Mouse (Mus musculus): ENCODE results near the gene Lcn6. TPM values are rescaled to one million over a fixed set of nuclear protein-coding genes. Genes with fewer than 3 reads are reported as not detected.

Lcn6 gene
- total RNA-seq (2021): not detected

DNA sequence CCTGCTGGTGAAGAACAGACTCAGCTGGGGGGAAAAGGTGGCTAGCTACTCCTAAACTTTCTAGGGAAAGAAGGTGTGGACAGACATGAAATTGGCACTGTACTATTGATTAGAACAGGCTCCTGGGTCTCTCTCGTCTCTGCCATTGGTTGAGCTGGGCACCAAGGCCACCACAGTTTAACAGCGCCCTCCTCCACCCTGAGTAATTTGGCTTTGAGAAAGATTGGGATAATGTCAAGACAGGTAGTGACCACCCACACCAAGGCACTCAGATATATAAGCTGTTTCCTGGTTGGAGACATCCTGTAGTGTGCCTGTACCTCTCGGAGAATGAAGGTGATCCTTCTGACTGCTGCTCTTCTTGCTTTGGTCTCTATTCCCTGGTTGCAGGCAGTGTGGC lies at the start of gene Lcn6:
TSS of gene Lcn6 (plus strand) at position 301 of the 400 bp plus-strand sequence.
- no peak for DNase-seq
- intact Hi-C loops (cut with DNase I): no loop called here

DNA sequence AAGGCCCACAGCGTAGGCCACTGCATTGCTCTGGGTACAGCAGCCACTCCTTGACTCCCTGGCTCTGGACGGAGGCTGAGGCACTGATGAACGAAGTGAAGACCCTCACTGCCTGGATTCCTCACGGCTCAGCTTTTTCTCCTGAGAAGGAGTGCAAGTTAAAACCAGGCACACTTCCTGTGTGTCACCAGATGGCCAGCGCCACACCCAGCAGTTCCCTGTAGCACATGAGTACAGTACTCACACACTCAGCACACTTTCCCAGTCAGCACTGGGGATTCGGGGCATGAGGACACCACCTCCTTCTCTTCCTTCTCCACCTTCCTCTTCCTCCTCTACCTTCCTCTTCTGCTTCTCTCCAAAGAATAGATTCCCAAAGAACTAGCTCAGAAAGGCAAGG lies 48.8 kb upstream of the Lcn6 start, which contains the start of gene Fcna:
TSS of gene Fcna (minus strand) at position 220 of the 400 bp plus-strand sequence.
- DNase-seq: no peak
- intact Hi-C loops (cut with DNase I): no loop called here

- no peak for DNase-seq
- intact Hi-C loops (cut with DNase I): no loop called here
Measured at GRCm38 (mm10) chr2:25628738-25629137, 47.8 kb upstream of the Lcn6 start.

GRCm38 (mm10) chr2:25633616-25634015 lies 43.0 kb upstream of the Lcn6 start:
- no peak for DNase-seq
- intact Hi-C loops (cut with DNase I): no loop called here

GRCm38 (mm10) chr2:25634046-25634445 lies 42.5 kb upstream of the Lcn6 start:
- intact Hi-C loops (cut with DNase I): no loop called here
- no peak for DNase-seq

- intact Hi-C loops (cut with DNase I): no loop called here
- DNase-seq: peak; percentile 35 to 71
Measured at GRCm38 (mm10) chr2:25639890-25640289, 36.7 kb upstream of the Lcn6 start.

- intact Hi-C loops (cut with DNase I): no loop called here
- DNase-seq: no peak
Measured at GRCm38 (mm10) chr2:25652902-25653301, 23.7 kb upstream of the Lcn6 start, which contains the start of gene Lcn8. Lcn8 (plus strand) TSS chr2:25653120.

- intact Hi-C loops (cut with DNase I): no loop called here
- DNase-seq: no peak
Measured at GRCm38 (mm10) chr2:25654502-25654901, 22.1 kb upstream of the Lcn6 start.

DNA sequence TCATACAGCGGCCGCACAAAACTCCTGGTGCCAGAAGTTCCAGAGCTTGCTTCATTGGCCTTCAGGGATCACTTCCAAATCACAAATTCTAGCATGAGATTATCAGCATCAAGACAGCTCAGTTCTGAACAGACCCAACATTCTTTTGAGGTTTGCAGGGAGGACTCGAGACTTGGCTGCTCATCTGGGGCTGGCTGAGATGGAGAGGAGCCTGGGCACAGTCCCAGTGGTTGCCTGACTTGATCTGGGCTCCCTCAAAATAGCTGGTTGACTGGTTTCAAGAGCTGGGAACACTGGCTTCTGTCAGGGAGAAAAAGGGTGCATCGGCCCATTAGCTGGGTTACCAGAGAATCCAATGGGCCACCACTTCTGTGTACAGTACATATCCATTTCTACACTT lies 19.9 kb upstream of the Lcn6 start:
- intact Hi-C loops (cut with DNase I): no loop called here
- peak; percentile 65 to 66 for DNase-seq

GRCm38 (mm10) chr2:25657246-25657645 lies 19.3 kb upstream of the Lcn6 start:
- peak; percentile 34 to 40 for DNase-seq
- intact Hi-C loops (cut with DNase I): no loop called here

GRCm38 (mm10) chr2:25657652-25658051 lies 18.9 kb upstream of the Lcn6 start, which contains the start of gene Lcn5:
Lcn5 (plus strand) TSS chr2:25657952.
- DNase-seq: no peak
- intact Hi-C loops (cut with DNase I): no loop called here

GRCm38 (mm10) chr2:25660279-25660678 lies 16.3 kb upstream of the Lcn6 start:
- peak; percentile 26 to 33 for DNase-seq
- intact Hi-C loops (cut with DNase I): no loop called here

GRCm38 (mm10) chr2:25661245-25661970 lies 15.2 kb upstream of the Lcn6 start:
- intact Hi-C loops (cut with DNase I): no loop called here
- DNase-seq: peak; percentile 12 to 22

GRCm38 (mm10) chr2:25663511-25663910 lies 13.1 kb upstream of the Lcn6 start:
- DNase-seq: peak; percentile 55 to 72
- intact Hi-C loops (cut with DNase I): no loop called here

GRCm38 (mm10) chr2:25664125-25664524 lies 12.5 kb upstream of the Lcn6 start:
- no peak for DNase-seq
- intact Hi-C loops (cut with DNase I): no loop called here

DNA sequence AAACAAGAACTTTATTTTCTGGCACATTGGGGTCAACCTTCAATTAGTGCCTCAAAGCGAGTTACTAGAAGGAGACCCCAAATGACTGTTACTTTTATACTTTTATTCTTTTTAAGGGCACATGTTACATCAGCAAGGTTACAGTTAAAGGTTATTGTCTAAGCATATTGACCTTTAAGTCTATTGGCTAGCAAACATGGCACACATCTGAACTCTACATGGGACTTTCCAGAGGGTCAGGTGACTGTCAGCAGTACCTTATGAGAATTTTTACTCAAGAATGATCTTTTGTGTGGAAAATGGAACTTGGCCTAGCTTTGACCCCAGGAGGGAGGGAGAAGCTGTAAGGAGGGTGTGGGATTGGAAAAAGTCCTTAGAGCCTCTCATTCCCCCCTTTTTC lies 10.1 kb upstream of the Lcn6 start:
- intact Hi-C loops (cut with DNase I): no loop called here
- DNase-seq: no peak

DNA sequence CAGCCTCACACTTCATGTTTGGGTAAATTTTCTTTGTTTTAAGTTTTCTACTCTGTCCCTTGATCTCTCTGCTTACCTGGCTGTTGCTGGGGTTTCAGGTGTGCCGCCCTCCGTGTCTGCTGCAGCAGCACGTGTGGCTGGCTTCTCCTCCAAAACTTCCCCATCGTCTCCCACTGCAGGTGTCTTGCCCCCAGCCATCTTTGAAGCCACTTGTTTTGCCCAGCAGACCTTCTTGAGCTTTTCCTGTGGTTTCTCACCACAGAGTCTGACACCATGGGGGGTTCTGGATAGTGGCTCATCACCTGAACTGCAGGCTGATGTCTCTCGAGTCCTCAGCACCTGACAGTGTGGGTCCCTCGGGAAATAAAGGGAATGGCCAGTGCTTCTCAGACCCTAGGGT lies 3.0 kb downstream of the Lcn6 start:
- intact Hi-C loops (cut with DNase I): no loop called here
- DNase-seq: no peak

GRCm38 (mm10) chr2:25682426-25682825 lies 5.8 kb downstream of the Lcn6 start, which contains the start of gene Lcn10:
Lcn10 (plus strand) TSS chr2:25682726.
- no peak for DNase-seq
- intact Hi-C loops (cut with DNase I): no loop called here

GRCm38 (mm10) chr2:25686941-25687340 lies 10.4 kb downstream of the Lcn6 start:
- DNase-seq: no peak
- intact Hi-C loops (cut with DNase I): no loop called here

- intact Hi-C loops (cut with DNase I): no loop called here
- peak; percentile 70 to 83 for DNase-seq
Measured at GRCm38 (mm10) chr2:25694605-25695004, 18.0 kb downstream of the Lcn6 start.

- intact Hi-C loops (cut with DNase I): no loop called here
- no peak for DNase-seq
Measured at GRCm38 (mm10) chr2:25696951-25697350, 20.4 kb downstream of the Lcn6 start.

DNA sequence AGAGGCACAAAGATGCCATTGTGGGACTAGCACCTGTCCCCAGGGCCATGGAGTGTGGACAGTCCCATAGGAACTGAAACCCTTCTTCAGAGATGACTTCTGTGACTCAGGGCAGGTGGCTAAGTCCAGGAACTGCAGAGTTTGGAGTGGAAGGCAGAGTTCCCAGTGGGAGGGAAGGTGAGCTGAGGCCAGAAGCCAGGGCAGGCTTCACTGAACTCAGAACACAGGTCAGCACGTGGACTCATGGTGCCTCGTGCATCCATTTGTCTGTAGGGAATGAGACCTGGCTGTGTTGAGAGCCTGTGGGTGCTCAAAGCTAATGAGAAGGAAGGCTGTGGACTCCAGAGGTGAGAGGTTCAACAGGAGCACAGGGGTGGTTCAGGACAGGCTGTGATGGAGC lies 22.1 kb downstream of the Lcn6 start:
- DNase-seq: no peak
- intact Hi-C loops (cut with DNase I): loop anchor here (2.0 kb wide), 1 partner anchor 54 kb away; no protein-coding TSS in a partner anchor
